Mouse (Mus musculus): ENCODE data around the gene Mdfic. TPM values are rescaled to one million over a fixed set of nuclear protein-coding genes. Genes with fewer than 3 reads are reported as not detected.

Gene Mdfic
- polyA plus RNA-seq, 1 experiment from 2014 or later: 190 TPM

DNA sequence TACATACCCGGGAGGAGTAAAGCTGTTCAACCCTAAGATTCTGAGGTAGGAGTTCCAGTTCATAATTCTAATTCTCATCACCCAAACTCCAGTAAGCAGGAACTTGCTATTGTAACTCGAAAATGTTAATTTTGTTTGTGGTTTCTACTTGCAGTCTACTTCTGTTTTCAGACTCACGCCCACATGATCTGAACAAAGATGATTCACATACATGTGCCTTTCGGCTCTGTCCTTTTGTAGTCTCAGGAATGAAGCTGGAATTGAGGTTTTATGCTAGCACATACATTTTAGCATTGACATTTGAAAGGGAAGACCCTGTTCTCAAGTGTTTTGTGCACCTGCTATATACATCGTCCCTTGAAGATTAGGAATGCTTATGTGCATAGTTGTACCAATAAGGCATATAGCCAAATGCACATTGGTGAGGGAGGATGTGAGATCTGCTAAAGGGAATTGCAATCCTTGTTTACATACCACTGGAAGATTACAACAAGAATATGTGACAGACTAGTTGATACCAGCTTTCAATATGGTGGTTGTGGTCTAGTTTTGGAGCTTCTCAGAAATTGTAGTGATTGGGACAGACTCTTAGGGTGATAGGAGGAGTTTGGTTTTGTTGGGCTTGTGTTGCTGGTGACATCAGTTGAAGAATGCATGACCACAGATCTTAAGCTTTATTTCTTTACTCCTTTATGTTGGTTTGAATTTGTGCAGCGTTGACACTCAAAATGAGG is 8.6 kb downstream of the Mdfic start:
- Histone ChIP-seq H3K4me3 (ENCODE audit: inconsistent target) (peak overlapping the region; percentile 24), H3K27ac (peak overlapping the region; percentile 99), H3K36me3 (ENCODE audit: inconsistent target) (peaks cover 13% of the 10 kb centered on the region; the same call in 1 of the 2 replicates), H3K79me2 (ENCODE audit: inconsistent target) (peaks cover 97% of the 10 kb centered on the region)
- 21% methylated on average over 6 of the region's 6 CpGs for WGBS (ENCODE audit: missing documents)

DNA sequence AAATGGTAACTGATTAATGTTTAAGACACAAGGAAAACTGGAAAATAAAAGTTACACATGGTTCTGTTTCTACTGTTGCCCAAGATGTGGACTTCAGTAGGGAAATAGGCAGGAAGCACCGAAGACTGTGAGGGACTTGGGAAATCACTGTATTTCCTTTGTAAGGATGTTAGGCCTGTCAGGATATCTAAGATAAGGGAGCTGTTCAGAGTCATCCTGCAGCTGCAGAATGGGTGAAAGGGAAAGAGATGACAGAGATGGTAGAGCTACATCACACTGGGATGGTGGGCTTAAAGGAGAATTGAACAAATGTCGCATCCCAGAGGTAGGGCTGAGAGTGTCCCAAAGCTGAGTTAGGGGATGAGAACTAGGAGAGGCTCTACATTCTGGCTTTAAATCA is 9.8 kb downstream of the Mdfic start:
- Histone ChIP-seq H3K27ac (peak overlapping the region; percentile 99), H3K79me2 (ENCODE audit: inconsistent target) (peaks cover 97% of the 10 kb centered on the region), H3K4me3 (ENCODE audit: inconsistent target) (no peak overlapping the region), H3K36me3 (ENCODE audit: inconsistent target) (peaks cover 15% of the 10 kb centered on the region; the same call in 1 of the 2 replicates)
- WGBS (ENCODE audit: missing documents): 58% methylated on average over 2 of the region's 2 CpGs

DNA sequence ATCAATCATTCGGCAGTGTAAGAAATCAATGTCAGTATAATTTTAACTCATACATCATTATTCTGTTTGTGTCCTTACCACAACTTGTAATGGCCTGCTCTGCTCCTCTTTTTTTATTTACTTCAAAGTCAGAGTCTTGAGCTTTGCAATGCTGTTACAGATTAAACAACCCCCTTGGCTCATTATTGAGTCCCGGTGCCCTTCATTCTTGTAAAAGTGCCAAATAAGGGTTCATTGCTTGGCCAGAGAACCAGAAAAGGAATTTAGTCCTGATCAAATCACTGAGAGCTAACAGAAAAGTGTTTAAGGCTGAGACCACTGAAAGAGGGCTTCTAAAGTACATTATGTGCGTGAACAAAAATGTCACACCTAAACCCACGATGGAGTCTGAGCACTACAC is 10.2 kb downstream of the Mdfic start:
- 99% methylated on average over 4 of the region's 4 CpGs for WGBS (ENCODE audit: missing documents)
- peak overlapping the region; percentile 99 for H3K27ac ChIP-seq

DNA sequence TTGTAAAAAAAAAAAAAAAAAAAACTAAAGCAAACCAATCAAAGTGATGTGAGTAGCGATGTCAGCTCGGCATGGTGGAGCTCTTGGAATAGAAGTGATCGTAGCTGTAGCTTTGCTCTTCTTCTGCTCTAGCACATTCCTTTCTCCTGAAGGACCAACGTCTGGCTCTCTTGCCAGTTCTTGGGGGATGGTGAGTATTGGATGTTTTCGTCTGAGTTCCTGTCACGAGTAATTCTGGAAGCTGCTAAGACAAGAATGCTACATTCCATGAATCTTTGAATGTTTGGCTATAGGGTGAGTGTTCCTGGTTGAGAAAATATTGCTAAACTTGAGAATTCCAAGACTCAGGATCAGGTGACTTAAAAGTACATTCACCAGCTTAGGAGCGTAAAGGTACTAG is 11.0 kb downstream of the Mdfic start:
- no peak overlapping the region for H3K4me3 ChIP-seq (ENCODE audit: inconsistent target)
- peaks cover 26% of the 10 kb centered on the region; the same call in 1 of the 2 replicates for H3K36me3 ChIP-seq (ENCODE audit: inconsistent target)
- H3K79me2 ChIP-seq (ENCODE audit: inconsistent target): peaks cover 97% of the 10 kb centered on the region
- 96% methylated on average over 7 of the region's 7 CpGs for WGBS (ENCODE audit: missing documents)
- H3K27ac ChIP-seq: no peak overlapping the region

More for the DNA sequence above, 10.2 kb downstream of the Mdfic start:
- peaks cover 97% of the 10 kb centered on the region for H3K79me2 ChIP-seq (ENCODE audit: inconsistent target)
- no peak overlapping the region for H3K4me3 ChIP-seq (ENCODE audit: inconsistent target)
- H3K36me3 ChIP-seq (ENCODE audit: inconsistent target): peaks cover 19% of the 10 kb centered on the region; the same call in 1 of the 2 replicates

- Histone ChIP-seq H3K79me2 (ENCODE audit: inconsistent target) (peaks cover 100% of the 10 kb centered on the region), H3K36me3 (ENCODE audit: inconsistent target) (peaks cover 42% of the 10 kb centered on the region; the same call in 1 of the 2 replicates), H3K4me3 (ENCODE audit: inconsistent target) (no peak overlapping the region), H3K27ac (peak overlapping the region; percentile 48; the same call in 1 of the 2 replicates)
- 92% methylated on average over 8 of the region's 8 CpGs for WGBS (ENCODE audit: missing documents)
Measured at GRCm38 (mm10) chr6:15737312-15737911, 17.0 kb downstream of the Mdfic start.

DNA sequence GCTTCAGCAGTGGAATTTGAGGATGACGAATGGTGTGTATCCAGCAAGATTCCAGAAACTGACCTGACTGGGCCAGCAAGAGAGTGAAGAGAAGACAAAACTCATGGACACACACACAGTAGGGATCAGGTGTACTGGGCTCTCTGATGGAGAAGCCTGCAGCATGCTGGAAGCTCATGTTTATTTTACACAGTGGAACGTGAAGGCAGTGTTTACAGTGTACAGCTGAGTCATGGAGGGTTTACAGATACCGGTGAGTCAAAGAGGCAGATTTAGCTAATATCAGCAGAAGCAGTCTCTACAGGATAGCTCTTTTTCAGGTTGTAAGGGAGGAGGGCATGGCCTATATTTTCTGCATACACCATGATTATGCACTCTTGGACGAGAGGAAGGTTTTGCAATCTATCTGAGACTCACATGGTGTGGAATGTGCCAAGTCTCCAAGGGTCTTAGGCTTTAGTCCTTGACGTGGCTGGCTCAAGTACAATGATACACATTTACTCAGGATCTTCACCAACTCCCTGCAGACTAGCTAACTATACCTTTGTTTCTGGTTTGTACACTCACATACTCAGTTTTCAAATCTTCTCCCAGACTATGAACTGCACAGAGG is 18.0 kb downstream of the Mdfic start:
- peak overlapping the region; percentile 48 for H3K27ac ChIP-seq
- H3K79me2 ChIP-seq (ENCODE audit: inconsistent target): peaks cover 100% of the 10 kb centered on the region
- 56% methylated on average over 5 of the region's 5 CpGs for WGBS (ENCODE audit: missing documents)
- H3K36me3 ChIP-seq (ENCODE audit: inconsistent target): peaks cover 51% of the 10 kb centered on the region; the same call in 1 of the 2 replicates
- H3K4me3 ChIP-seq (ENCODE audit: inconsistent target): no peak overlapping the region

GRCm38 (mm10) chr6:15739132-15739531 is 18.7 kb downstream of the Mdfic start:
- peaks cover 100% of the 10 kb centered on the region for H3K79me2 ChIP-seq (ENCODE audit: inconsistent target)
- H3K27ac ChIP-seq: peak overlapping the region; percentile 48
- no peak overlapping the region for H3K4me3 ChIP-seq (ENCODE audit: inconsistent target)
- 8% methylated on average over 3 of the region's 3 CpGs for whole genome bisulfite sequencing (ENCODE audit: missing documents)
- H3K36me3 ChIP-seq (ENCODE audit: inconsistent target): peaks cover 53% of the 10 kb centered on the region

GRCm38 (mm10) chr6:15742591-15743149 is 22.2 kb downstream of the Mdfic start:
- no peak overlapping the region for H3K4me3 ChIP-seq (ENCODE audit: inconsistent target)
- WGBS (ENCODE audit: missing documents): 96% methylated on average over 6 of the region's 6 CpGs
- peaks cover 63% of the 10 kb centered on the region for H3K36me3 ChIP-seq (ENCODE audit: inconsistent target)
- no peak overlapping the region for H3K27ac ChIP-seq
- H3K79me2 ChIP-seq (ENCODE audit: inconsistent target): peaks cover 100% of the 10 kb centered on the region

DNA sequence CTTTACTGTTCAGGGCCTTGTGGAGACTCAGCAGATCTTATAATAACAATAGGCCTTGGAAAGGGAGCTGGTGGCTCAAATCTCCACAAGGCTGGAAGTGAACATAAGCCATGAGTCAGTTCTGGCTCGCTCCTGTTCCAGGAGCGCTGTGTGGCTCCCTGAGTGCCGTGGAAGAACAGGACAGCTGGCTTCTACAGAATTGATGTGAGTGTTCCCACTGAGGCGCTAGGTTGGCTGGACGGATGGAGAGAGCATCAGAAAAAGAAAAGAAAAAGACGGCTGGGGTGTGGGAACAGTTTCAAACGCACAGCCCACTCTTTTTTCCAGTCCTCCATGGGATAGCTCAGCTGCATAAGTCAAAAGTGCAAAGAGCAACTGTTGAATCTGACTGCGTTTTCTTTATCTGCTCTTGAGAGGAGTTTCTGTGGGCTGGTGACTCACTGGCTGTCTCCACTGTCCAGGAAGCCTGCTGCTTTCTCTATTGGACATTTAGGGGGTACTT is 22.9 kb downstream of the Mdfic start:
- peaks cover 63% of the 10 kb centered on the region for H3K36me3 ChIP-seq (ENCODE audit: inconsistent target)
- peaks cover 100% of the 10 kb centered on the region for H3K79me2 ChIP-seq (ENCODE audit: inconsistent target)
- H3K4me3 ChIP-seq (ENCODE audit: inconsistent target): no peak overlapping the region
- H3K27ac ChIP-seq: no peak overlapping the region
- 95% methylated on average over 8 of the region's 8 CpGs for WGBS (ENCODE audit: missing documents)

- Histone ChIP-seq H3K27ac (no peak overlapping the region), H3K36me3 (ENCODE audit: inconsistent target) (peaks cover 63% of the 10 kb centered on the region), H3K79me2 (ENCODE audit: inconsistent target) (peaks cover 100% of the 10 kb centered on the region), H3K4me3 (ENCODE audit: inconsistent target) (no peak overlapping the region)
- WGBS (ENCODE audit: missing documents): 96% methylated on average over 6 of the region's 6 CpGs
Measured at GRCm38 (mm10) chr6:15743793-15744192, 23.3 kb downstream of the Mdfic start.

GRCm38 (mm10) chr6:15745313-15745712 is 24.9 kb downstream of the Mdfic start:
- WGBS (ENCODE audit: missing documents): 91% methylated on average over 4 of the region's 6 CpGs
- Histone ChIP-seq H3K27ac (no peak overlapping the region), H3K4me3 (ENCODE audit: inconsistent target) (no peak overlapping the region), H3K36me3 (ENCODE audit: inconsistent target) (peaks cover 64% of the 10 kb centered on the region), H3K79me2 (ENCODE audit: inconsistent target) (peaks cover 100% of the 10 kb centered on the region)

- Histone ChIP-seq H3K36me3 (ENCODE audit: inconsistent target) (peaks cover 64% of the 10 kb centered on the region), H3K27ac (no peak overlapping the region), H3K79me2 (ENCODE audit: inconsistent target) (peaks cover 100% of the 10 kb centered on the region), H3K4me3 (ENCODE audit: inconsistent target) (no peak overlapping the region)
- WGBS (ENCODE audit: missing documents): 90% methylated on average over 5 of the region's 5 CpGs
Measured at GRCm38 (mm10) chr6:15745891-15746290, 25.4 kb downstream of the Mdfic start.

DNA sequence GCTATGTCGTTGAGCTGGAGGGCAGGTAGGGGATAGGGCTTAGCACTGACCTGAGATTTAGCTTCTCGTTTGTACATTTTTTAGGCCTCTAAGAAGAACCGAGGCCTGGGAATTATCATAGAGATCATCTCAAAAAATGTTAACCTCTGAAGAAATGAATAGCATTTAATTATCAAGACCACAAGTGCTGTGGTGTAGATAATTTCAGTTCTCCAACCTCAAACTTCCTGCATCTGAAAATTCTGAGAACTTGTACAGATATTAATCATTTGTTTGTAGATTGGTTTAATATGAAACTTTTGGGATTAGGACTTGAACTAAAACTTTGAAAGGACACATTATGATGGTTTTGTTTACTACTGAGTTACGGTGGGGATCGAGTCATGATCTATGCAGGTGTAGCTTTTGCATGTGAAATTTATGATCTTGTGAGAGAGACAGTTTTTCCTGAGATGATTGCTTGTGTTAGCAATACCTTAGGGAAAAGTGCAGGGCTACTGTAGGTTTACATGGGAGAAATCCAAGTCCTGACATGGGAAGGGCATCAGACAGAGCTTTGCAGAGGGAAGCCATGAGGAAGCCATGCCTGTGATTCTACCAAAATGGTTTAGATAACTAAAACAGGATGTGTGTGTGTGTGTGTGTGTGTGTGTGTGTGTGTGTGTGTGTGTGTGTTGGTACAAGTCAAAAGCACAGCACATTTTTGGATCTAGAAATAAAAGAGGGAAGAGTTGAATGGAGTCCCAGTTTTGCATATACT is 27.1 kb downstream of the Mdfic start:
- H3K36me3 ChIP-seq (ENCODE audit: inconsistent target): peaks cover 65% of the 10 kb centered on the region
- WGBS (ENCODE audit: missing documents): 41% methylated on average over 5 of the region's 5 CpGs

GRCm38 (mm10) chr6:15748236-15748635 is 27.8 kb downstream of the Mdfic start:
- Histone ChIP-seq H3K4me3 (ENCODE audit: inconsistent target) (no peak overlapping the region), H3K79me2 (ENCODE audit: inconsistent target) (peaks cover 100% of the 10 kb centered on the region), H3K36me3 (ENCODE audit: inconsistent target) (peaks cover 58% of the 10 kb centered on the region), H3K27ac (no peak overlapping the region)
- WGBS (ENCODE audit: missing documents): 42% methylated on average over 1 of the region's 1 CpGs

More for the DNA sequence above, 27.1 kb downstream of the Mdfic start:
- H3K79me2 ChIP-seq (ENCODE audit: inconsistent target): peaks cover 100% of the 10 kb centered on the region
- H3K27ac ChIP-seq: no peak overlapping the region
- no peak overlapping the region for H3K4me3 ChIP-seq (ENCODE audit: inconsistent target)

Measured in macrophage (primary cell).